Mouse (Mus musculus): ENCODE results near the gene Atf3.

DNA sequence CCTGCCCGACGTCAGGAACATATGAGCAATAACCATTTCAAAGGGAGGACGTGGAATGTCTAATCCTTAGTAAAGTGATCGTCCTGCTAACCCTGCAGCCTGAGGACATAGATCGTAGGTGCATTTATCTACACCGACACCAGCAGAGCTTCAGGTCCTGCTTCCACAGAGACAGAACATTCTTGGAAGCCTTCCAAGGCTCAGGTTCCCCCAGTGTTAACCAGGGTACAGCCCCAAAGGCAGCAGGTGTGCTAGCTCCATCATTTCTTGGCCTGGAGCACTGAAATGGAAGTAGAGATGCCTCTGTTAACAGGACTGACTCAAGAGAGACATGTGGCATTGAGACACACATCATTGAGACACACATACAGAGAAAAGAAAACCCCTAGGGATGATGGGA lies 25.6 kb downstream of the Atf3 start:
- TF ChIP-seq CTCF (IDR thresholded peaks at IDR 0.05), result no peak
- no peak for TF ChIP-seq EP300 (IDR thresholded peaks at IDR 0.05)

Data from lung, postnatal 0 days (tissue).